In genomic region chr6:76496335-76496734, GRCm38 (mm10) we compare ENCODE assay signal across 7 mouse cellular contexts. TPM values are rescaled to one million over a fixed set of nuclear protein-coding genes. Genes with fewer than 3 reads are reported as not detected.
A peak's percentile ranks its signal among the peaks of the same experiment; 100 is the strongest.
DNase-seq lines count a peak whose midpoint lies in the region; ATAC-seq and TF ChIP-seq lines count a peak whose summit lies in the region.
"Not testable (repeated sequence)": the region's sequence is repeated elsewhere in the genome, so short reads cannot be mapped to it uniquely, and the experiment has no call there.
"Had no signal": no experiment of that assay in that cellular context is flagged by ENCODE, and none has a peak within 500 bp of the region (broad histone marks: within the 10 kb centered on the region; RNA-seq: fewer than 3 reads in every experiment).

No protein-coding gene starts in this region.

- not testable (repeated sequence) for H3K36me3 ChIP-seq in ES-Bruce4 (ENCODE audit: control insufficient read depth, insufficient read depth, low read length, poor library complexity, severe bottlenecking); limb, embryonic 15.5 days

- not testable (repeated sequence) for H3K4me2 ChIP-seq in limb, embryonic 15.5 days

- not testable (repeated sequence) for H3K9ac ChIP-seq in ES-Bruce4 (ENCODE audit: low read depth, poor library complexity, severe bottlenecking); limb, embryonic 15.5 days

- H3K9me3 ChIP-seq in ES-Bruce4 (replicated peaks; ENCODE audit: control insufficient read depth, insufficient read depth, low read length, poor library complexity, severe bottlenecking); limb, embryonic 15.5 days: not testable (repeated sequence)

- not testable (repeated sequence) for H3K4me1 ChIP-seq in ES-Bruce4 (ENCODE audit: control insufficient read depth, insufficient read depth, low read length); limb, embryonic 15.5 days

- ATAC-seq in erythroid progenitor cell, adult 5-6 weeks (replicated peaks; ENCODE audit: low FRiP score, poor library complexity, severe bottlenecking) = peak; percentile 71
- ATAC-seq in limb, embryonic 15.5 days (ENCODE audit: insufficient number of reproducible peaks, low FRiP score, low TSS enrichment, low read depth) = 0 out of 2 replicates have a peak, but pooled peaks have one; percentile 44
- ATAC-seq in megakaryocyte-erythroid progenitor cell, adult 5-6 weeks (replicated peaks; ENCODE audit: low FRiP score, low TSS enrichment, poor library complexity, severe bottlenecking) = peak; percentile 68

- not testable (repeated sequence) for TF ChIP-seq POLR2A in ES-Bruce4 (IDR thresholded peaks at IDR 0.05; ENCODE audit: insufficient read depth, low read length)

- H3K27ac ChIP-seq in ES-Bruce4 (ENCODE audit: insufficient read depth, low read length); limb, embryonic 15.5 days: not testable (repeated sequence)

- peak; percentile 6 for DNase-seq in spleen, adult 12 weeks (ENCODE audit: low spot score)

- 0 out of 2 replicates have a peak overlapping the region, but pooled peaks have one; percentile 6 for H3K4me3 ChIP-seq in ES-Bruce4 (ENCODE audit: low read depth, low read length)
- not testable (repeated sequence) for H3K4me3 ChIP-seq in limb, embryonic 15.5 days

- 90% methylated on average over 12 of the region's 12 CpGs for WGBS in limb, embryonic 15.5 days

- not testable (repeated sequence) for TF ChIP-seq CTCF in ES-Bruce4 (IDR thresholded peaks at IDR 0.05; ENCODE audit: low read depth, low read length)

- TF ChIP-seq EP300 in ES-Bruce4 (IDR thresholded peaks at IDR 0.05; ENCODE audit: insufficient read depth, low read depth, low read length) = not testable (repeated sequence)

- not testable (repeated sequence) for H3K27me3 ChIP-seq in ES-Bruce4 (ENCODE audit: control insufficient read depth, insufficient read depth, low read length, poor library complexity, severe bottlenecking); limb, embryonic 15.5 days

RNA-seq across cellular contexts. Expression of gene Gm9008, which starts 1.2 kb away (rescaled TPM):
- polyA plus RNA-seq in ES-Bruce4 (2011; ENCODE audit: insufficient read depth, insufficient read length, low read depth, missing spikeins) = 6.9 and 8.4 TPM in 2 replicates
- 0.72 and 0.84 TPM in 2 replicates for total RNA-seq in erythroid progenitor cell, adult 5-6 weeks (2015; ENCODE audit: low replicate concordance)
- total RNA-seq in erythroid progenitor cell, adult 5-6 weeks (2017; ENCODE audit: low replicate concordance) = 0.77 TPM in 1 of 2 replicates, not detected in the other
- 0.19 and 0.20 TPM in 2 replicates for polyA plus RNA-seq in limb, embryonic 15.5 days (2015; fragmentation: Nextera tagmentation; extraction: Ambion mirVana)
- 0.24 TPM in 1 of 2 replicates, not detected in the other for total RNA-seq in megakaryocyte-erythroid progenitor cell, adult 5-6 weeks (2014; fragmentation: Nextera tagmentation)
- not detected in 2 replicates for total RNA-seq in megakaryocyte-erythroid progenitor cell, adult 5-6 weeks (2017)
- total RNA-seq: common myeloid progenitor, adult 5-6 weeks; MEL had no signal
